Mouse (Mus musculus): ENCODE measurements around the gene Pbxip1. TPM values are rescaled to one million over a fixed set of nuclear protein-coding genes. Genes with fewer than 3 reads are reported as not detected.
"Not testable (repeated sequence)": the region's sequence is repeated elsewhere in the genome, so short reads cannot be mapped to it uniquely, and the experiment has no call there.

Gene Pbxip1
- polyA plus RNA-seq, 1 experiment = 17.3 TPM

DNA sequence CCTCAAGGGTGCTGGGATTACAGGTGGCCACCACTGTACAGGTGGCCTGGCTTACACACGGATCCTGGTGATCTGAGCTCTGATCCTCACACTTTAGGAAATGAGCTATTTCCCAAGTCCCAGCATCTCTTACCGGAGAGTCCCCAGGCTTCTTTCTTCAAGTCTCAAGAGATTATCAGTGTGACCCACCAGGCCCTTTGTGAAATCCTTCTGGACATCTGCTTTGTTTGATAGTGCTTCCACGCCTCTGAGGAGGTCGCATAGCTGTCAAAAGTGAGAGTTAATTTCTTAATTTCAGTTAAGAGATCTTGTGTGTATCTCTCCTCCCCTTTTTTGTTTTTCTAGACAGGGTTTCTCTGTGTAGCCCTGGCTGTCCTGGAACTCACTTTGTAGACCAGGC is 10.6 kb upstream of the Pbxip1 start:
- TF ChIP-seq POLR2A (IDR thresholded peaks at IDR 0.05; ENCODE audit: borderline replicate concordance, low read depth, low read length) (no peak), CTCF (IDR thresholded peaks at IDR 0.05; ENCODE audit: low read depth, low read length) (no peak)
- Histone ChIP-seq H3K4me3 (ENCODE audit: insufficient read depth, low read length) (no peak overlapping the region), H3K4me1 (ENCODE audit: control insufficient read depth, insufficient read depth, low read length) (peaks cover 24% of the 10 kb centered on the region), H3K27ac (ENCODE audit: insufficient read depth, low read depth, low read length) (no peak overlapping the region)

DNA sequence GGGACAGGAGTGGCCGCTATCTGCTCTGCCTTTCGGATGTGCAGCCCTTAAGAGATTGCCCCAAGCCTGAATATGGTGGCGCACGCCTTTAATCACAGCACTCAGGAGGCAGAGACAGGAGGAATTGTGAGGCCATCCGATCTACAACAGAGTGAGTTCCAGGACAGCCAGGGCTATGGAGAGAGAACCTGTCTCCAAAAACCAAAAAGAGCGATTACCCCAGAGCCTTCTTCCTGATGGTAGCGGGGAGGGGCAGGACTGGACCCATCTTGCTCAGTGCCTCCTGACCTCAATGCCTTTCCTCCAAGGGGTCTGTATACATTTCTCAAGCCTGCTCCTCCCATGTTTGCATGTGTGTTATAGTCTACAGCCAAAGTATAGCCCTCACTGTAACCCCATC is 7.5 kb upstream of the Pbxip1 start:
- not testable (repeated sequence) for H3K4me1 ChIP-seq (ENCODE audit: control insufficient read depth, insufficient read depth, low read length); H3K27ac ChIP-seq (ENCODE audit: insufficient read depth, low read depth, low read length); H3K4me3 ChIP-seq (ENCODE audit: insufficient read depth, low read length)

DNA sequence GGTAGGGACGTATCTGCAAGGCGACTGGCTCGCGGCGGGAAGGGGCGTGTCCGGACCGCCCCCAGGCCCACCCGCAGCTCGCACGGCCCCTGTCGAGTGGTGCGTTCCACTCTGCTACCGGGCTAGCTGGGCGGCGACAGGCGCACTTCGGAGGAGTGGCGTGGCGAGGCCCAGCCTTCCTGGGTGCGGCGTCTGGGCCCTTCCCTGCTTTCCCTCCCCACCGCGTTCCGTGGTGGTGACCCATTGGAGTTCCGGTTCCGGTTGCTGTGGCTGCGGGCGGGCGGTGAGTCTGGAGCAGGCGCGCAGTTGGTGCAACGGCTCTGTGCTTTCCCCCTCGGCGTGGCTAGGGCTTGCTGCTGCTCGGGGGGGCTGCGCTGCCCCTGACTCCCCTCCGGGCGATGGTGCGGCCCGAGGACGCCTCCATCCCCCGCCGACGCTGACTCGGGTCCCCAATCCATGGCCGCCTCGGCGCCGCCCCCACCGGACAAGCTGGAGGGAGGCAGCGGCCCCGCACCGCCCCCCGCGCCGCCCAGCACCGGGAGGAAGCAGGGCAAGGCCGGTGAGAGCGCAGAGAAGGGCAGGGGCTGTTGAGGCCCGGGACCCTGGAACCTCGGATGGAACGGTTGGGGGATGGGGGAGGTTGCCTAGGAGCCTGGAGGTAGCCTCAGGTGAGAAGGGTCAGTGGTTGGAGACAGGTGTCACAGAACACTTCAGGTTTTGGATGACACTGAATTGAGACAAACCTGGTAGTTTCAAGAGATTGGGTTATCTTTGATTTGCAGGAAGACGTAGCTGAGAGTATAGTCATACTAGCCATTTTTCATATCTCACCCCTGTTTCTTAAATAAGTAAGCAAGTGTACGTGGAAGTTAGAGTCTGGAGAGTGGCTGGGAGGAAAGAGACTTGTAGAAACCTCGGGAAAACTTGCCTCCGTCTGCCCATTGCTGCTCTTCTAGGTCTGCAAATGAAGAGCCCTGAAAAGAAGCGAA is 6.0 kb upstream of the Pbxip1 start, which contains the start of gene Pygo2:
TSS of gene Pygo2 (plus strand) at position 44 of the 989 bp plus-strand sequence.
- TF ChIP-seq CTCF (IDR thresholded peaks at IDR 0.05; ENCODE audit: low read depth, low read length) = no peak
- no peak for TF ChIP-seq POLR2A (IDR thresholded peaks at IDR 0.05; ENCODE audit: borderline replicate concordance, low read depth, low read length)
- H3K4me3 ChIP-seq (ENCODE audit: insufficient read depth, low read length) = peak within 1 kb of the TSS; percentile 84
- peak within 1 kb of the TSS; percentile 69 for H3K27ac ChIP-seq (ENCODE audit: insufficient read depth, low read depth, low read length)

GRCm38 (mm10) chr3:89432606-89433005 is 3.9 kb upstream of the Pbxip1 start:
- no peak for TF ChIP-seq POLR2A (IDR thresholded peaks at IDR 0.05; ENCODE audit: borderline replicate concordance, low read depth, low read length)
- TF ChIP-seq CTCF (IDR thresholded peaks at IDR 0.05; ENCODE audit: low read depth, low read length) = no peak
- no peak overlapping the region for H3K27ac ChIP-seq (ENCODE audit: insufficient read depth, low read depth, low read length)
- peaks cover 17% of the 10 kb centered on the region for H3K4me1 ChIP-seq (ENCODE audit: control insufficient read depth, insufficient read depth, low read length)
- H3K4me3 ChIP-seq (ENCODE audit: insufficient read depth, low read length) = no peak overlapping the region

More for the DNA sequence above, 6.0 kb upstream of the Pbxip1 start, which contains the start of gene Pygo2:
- peaks cover 6% of the 10 kb centered on the region for H3K4me1 ChIP-seq (ENCODE audit: control insufficient read depth, insufficient read depth, low read length)

- no peak overlapping the region for H3K4me3 ChIP-seq (ENCODE audit: insufficient read depth, low read length)
- no peak for TF ChIP-seq POLR2A (IDR thresholded peaks at IDR 0.05; ENCODE audit: borderline replicate concordance, low read depth, low read length)
- no peak for TF ChIP-seq CTCF (IDR thresholded peaks at IDR 0.05; ENCODE audit: low read depth, low read length)
- H3K27ac ChIP-seq (ENCODE audit: insufficient read depth, low read depth, low read length) = no peak overlapping the region
- peaks cover 31% of the 10 kb centered on the region for H3K4me1 ChIP-seq (ENCODE audit: control insufficient read depth, insufficient read depth, low read length)
Observed at GRCm38 (mm10) chr3:89434532-89434931, 2.0 kb upstream of the Pbxip1 start.

GRCm38 (mm10) chr3:89435041-89435440 is 1.5 kb upstream of the Pbxip1 start:
- H3K4me1 ChIP-seq (ENCODE audit: control insufficient read depth, insufficient read depth, low read length) = peaks cover 31% of the 10 kb centered on the region
- H3K27ac ChIP-seq (ENCODE audit: insufficient read depth, low read depth, low read length) = no peak overlapping the region
- TF ChIP-seq CTCF (IDR thresholded peaks at IDR 0.05; ENCODE audit: low read depth, low read length) (no peak), POLR2A (IDR thresholded peaks at IDR 0.05; ENCODE audit: borderline replicate concordance, low read depth, low read length) (no peak)

DNA sequence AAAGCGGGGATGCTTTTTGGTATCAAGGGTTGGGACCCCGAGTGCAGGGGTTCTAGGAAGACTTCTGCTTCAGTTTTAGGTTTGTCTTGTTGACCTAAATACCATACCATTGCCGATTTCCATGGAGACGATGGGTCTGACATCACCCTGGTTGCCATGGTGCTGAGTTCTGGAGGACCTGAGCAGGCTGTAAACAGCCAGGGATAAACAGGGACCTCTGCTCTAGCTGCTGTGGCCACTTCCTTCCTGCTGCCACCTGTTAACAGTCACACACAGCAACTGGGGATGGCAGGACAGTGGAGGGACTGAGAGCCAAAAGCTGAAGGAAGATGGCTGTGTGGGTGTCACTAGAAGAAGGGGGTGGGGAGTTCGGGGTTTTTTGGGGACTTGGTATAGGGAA is 763 bp downstream of the Pbxip1 start:
- no peak for TF ChIP-seq POLR2A (IDR thresholded peaks at IDR 0.05; ENCODE audit: borderline replicate concordance, low read depth, low read length)
- 0 out of 2 replicates have a peak, but pooled peaks have one; percentile 18 for TF ChIP-seq CTCF (IDR thresholded peaks at IDR 0.05; ENCODE audit: low read depth, low read length)
- peak overlapping the region; percentile 58 for H3K27ac ChIP-seq (ENCODE audit: insufficient read depth, low read depth, low read length)
- peak overlapping the region; percentile 54 for H3K4me3 ChIP-seq (ENCODE audit: insufficient read depth, low read length)
- peaks cover 25% of the 10 kb centered on the region for H3K4me1 ChIP-seq (ENCODE audit: control insufficient read depth, insufficient read depth, low read length)

More at GRCm38 (mm10) chr3:89435041-89435440, 1.5 kb upstream of the Pbxip1 start:
- H3K4me3 ChIP-seq (ENCODE audit: insufficient read depth, low read length) = no peak overlapping the region

DNA sequence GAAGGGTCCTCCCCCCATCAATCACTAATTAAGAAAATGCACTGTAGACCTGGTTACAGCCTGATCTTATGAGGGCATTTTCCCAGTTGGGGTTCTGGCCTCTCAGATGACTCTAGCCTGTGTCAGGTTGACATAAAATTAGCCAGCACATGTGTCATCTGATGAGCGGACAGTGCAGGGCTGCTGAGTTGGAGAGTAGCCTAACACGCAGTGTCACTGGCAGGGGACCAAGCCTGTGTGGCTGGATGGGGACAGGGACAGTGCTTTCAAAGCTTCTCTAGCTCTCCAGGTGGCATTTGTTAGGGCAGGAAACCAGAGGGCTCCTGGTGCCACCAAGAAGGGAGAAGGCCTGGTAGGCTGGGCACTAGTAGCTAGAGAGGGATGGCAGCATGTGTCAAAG is 4.2 kb downstream of the Pbxip1 start:
- H3K27ac ChIP-seq (ENCODE audit: insufficient read depth, low read depth, low read length) = no peak overlapping the region
- TF ChIP-seq CTCF (IDR thresholded peaks at IDR 0.05; ENCODE audit: low read depth, low read length) (no peak), POLR2A (IDR thresholded peaks at IDR 0.05; ENCODE audit: borderline replicate concordance, low read depth, low read length) (no peak)
- no peak overlapping the region for H3K4me3 ChIP-seq (ENCODE audit: insufficient read depth, low read length)
- H3K4me1 ChIP-seq (ENCODE audit: control insufficient read depth, insufficient read depth, low read length) = peaks cover 25% of the 10 kb centered on the region

- TF ChIP-seq POLR2A (IDR thresholded peaks at IDR 0.05; ENCODE audit: borderline replicate concordance, low read depth, low read length) = no peak
- no peak for TF ChIP-seq CTCF (IDR thresholded peaks at IDR 0.05; ENCODE audit: low read depth, low read length)
- Histone ChIP-seq H3K27ac (ENCODE audit: insufficient read depth, low read depth, low read length) (no peak overlapping the region), H3K4me3 (ENCODE audit: insufficient read depth, low read length) (no peak overlapping the region), H3K4me1 (ENCODE audit: control insufficient read depth, insufficient read depth, low read length) (peaks cover 5% of the 10 kb centered on the region; the same call in 1 of the 2 replicates)
Observed at GRCm38 (mm10) chr3:89448720-89449537, 12.4 kb downstream of the Pbxip1 start.

Measured in bone marrow macrophage, adult 2 months (primary cell).